Mouse (Mus musculus): ENCODE measurements around the gene Trabd2b.

GRCm38 (mm10) chr4:114550471-114551156 is 144.1 kb downstream of the Trabd2b start:
- no peak for TF ChIP-seq CTCF (IDR thresholded peaks at IDR 0.05; ENCODE audit: low read depth)
- no peak for TF ChIP-seq EP300 (IDR thresholded peaks at IDR 0.05; ENCODE audit: low read depth)

Measured in heart, postnatal 0 days (tissue).